Mouse (Mus musculus): Measurements from ENCODE around the gene Pds5b. TPM values are rescaled to one million over a fixed set of nuclear protein-coding genes. Genes with fewer than 3 reads are reported as not detected.
"Not testable (repeated sequence)": the region's sequence is repeated elsewhere in the genome, so short reads cannot be mapped to it uniquely, and the experiment has no call there.

The Pds5b gene
- total and polyA plus RNA-seq, 2 experiments: 1.6 to 16.2 TPM

DNA sequence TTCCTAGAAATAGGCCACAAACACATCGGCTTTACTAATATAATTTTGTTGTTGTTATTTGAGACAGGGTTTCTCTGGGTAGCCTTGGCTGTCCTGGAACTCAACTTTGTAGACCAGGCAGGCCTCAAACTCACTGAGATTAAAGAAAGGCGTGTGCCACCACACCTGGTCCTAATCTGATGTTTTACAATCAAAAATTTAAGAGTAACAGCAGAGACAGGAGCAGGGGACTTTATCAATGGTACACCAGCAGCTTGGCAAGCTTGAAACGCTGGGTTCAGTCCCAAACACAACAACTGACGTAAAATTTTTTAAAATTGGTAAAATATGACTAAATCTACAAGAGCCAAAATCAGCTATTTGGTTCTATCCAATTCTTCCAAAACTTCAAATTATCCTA, 28.6 kb upstream of the Pds5b start:
- Histone ChIP-seq H3K4me1 (ENCODE audit: control insufficient read depth, insufficient read depth, low read length) (no peaks in the 10 kb centered on the region), H3K27me3 (ENCODE audit: control insufficient read depth, insufficient read depth, low read length) (no peaks in the 10 kb centered on the region), H3K36me3 (ENCODE audit: control insufficient read depth, insufficient read depth, low read length) (peaks cover 46% of the 10 kb centered on the region), H3K79me2 (ENCODE audit: control insufficient read depth, insufficient read depth, low read length) (no peaks in the 10 kb centered on the region; the same call in 1 of the 2 replicates), H3K4me3 (ENCODE audit: insufficient read depth, low read depth, low read length) (no peak overlapping the region), H3K27ac (replicated peaks; ENCODE audit: insufficient read depth, low read depth, low read length) (no peak overlapping the region), H3K9ac (ENCODE audit: low read depth, low read length) (no peak overlapping the region)
- no peak for DNase-seq (ENCODE audit: extremely low read depth, low read depth, low spot score)
- TF ChIP-seq POLR2A (IDR thresholded peaks at IDR 0.05; ENCODE audit: extremely low read depth, insufficient read depth, low read length) (no peak), CTCF (IDR thresholded peaks at IDR 0.05; ENCODE audit: low read depth, low read length) (no peak)
- 98% methylated on average over 4 of the region's 4 CpGs for WGBS

DNA sequence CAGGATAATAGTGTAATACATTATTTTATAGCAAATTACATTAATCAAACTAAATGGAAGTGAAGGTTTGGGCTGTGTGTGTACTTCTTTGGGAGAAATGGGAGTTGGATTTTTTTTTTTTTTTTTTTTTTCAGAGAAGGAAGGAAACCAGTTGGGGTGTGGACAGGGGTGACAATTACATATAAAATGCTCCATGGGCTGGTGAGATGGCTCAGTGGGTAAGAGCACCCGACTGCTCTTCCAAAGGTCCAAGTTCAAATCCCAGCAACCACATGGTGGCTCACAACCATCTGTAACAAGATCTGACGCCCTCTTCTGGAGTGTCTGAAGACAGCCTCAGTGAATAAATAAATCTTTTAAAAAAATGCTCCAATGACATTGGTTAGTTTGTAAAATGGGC, 21.0 kb upstream of the Pds5b start:
- 83% methylated on average over 2 of the region's 2 CpGs for WGBS
- H3K4me1 ChIP-seq (ENCODE audit: control insufficient read depth, insufficient read depth, low read length): peaks cover 14% of the 10 kb centered on the region; the same call in 1 of the 2 replicates
- no peak for DNase-seq (ENCODE audit: extremely low read depth, low read depth, low spot score)
- peaks cover 7% of the 10 kb centered on the region; the same call in 1 of the 2 replicates for H3K79me2 ChIP-seq (ENCODE audit: control insufficient read depth, insufficient read depth, low read length)
- H3K27ac ChIP-seq (replicated peaks; ENCODE audit: insufficient read depth, low read depth, low read length): no peak overlapping the region
- peaks cover 19% of the 10 kb centered on the region for H3K36me3 ChIP-seq (ENCODE audit: control insufficient read depth, insufficient read depth, low read length)
- no peak overlapping the region for H3K4me3 ChIP-seq (ENCODE audit: insufficient read depth, low read depth, low read length)
- no peak for TF ChIP-seq CTCF (IDR thresholded peaks at IDR 0.05; ENCODE audit: low read depth, low read length)
- no peak for TF ChIP-seq POLR2A (IDR thresholded peaks at IDR 0.05; ENCODE audit: extremely low read depth, insufficient read depth, low read length)
- H3K27me3 ChIP-seq (ENCODE audit: control insufficient read depth, insufficient read depth, low read length): no peaks in the 10 kb centered on the region
- H3K9ac ChIP-seq (ENCODE audit: low read depth, low read length): no peak overlapping the region

DNA sequence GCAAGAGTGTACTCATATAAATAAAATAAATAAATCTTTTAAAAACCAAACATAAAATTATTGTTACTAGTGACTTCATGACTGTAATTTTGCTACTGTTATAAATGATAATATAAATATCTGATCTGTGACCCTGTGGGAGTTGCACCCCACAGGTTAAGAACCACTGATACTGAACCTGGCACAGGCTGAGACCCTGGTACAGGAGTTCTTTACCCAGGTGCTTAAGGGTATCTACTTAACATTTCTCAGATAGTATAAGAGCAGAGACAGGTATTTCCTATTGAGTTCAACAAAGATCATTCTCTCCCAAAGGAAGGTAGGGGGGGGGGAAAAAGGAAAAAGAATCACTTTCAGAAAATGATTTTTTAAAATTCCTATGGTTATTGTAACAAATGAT, 19.0 kb upstream of the Pds5b start:
- DNase-seq (ENCODE audit: extremely low read depth, low read depth, low spot score): no peak
- no peak overlapping the region for H3K9ac ChIP-seq (ENCODE audit: low read depth, low read length)
- H3K4me3 ChIP-seq (ENCODE audit: insufficient read depth, low read depth, low read length): no peak overlapping the region
- TF ChIP-seq POLR2A (IDR thresholded peaks at IDR 0.05; ENCODE audit: extremely low read depth, insufficient read depth, low read length) (no peak), CTCF (IDR thresholded peaks at IDR 0.05; ENCODE audit: low read depth, low read length) (no peak)
- H3K36me3 ChIP-seq (ENCODE audit: control insufficient read depth, insufficient read depth, low read length): peaks cover 8% of the 10 kb centered on the region
- peaks cover 11% of the 10 kb centered on the region; the same call in 1 of the 2 replicates for H3K79me2 ChIP-seq (ENCODE audit: control insufficient read depth, insufficient read depth, low read length)
- H3K27ac ChIP-seq (replicated peaks; ENCODE audit: insufficient read depth, low read depth, low read length): no peak overlapping the region
- H3K27me3 ChIP-seq (ENCODE audit: control insufficient read depth, insufficient read depth, low read length): no peaks in the 10 kb centered on the region
- H3K4me1 ChIP-seq (ENCODE audit: control insufficient read depth, insufficient read depth, low read length): peaks cover 26% of the 10 kb centered on the region

DNA sequence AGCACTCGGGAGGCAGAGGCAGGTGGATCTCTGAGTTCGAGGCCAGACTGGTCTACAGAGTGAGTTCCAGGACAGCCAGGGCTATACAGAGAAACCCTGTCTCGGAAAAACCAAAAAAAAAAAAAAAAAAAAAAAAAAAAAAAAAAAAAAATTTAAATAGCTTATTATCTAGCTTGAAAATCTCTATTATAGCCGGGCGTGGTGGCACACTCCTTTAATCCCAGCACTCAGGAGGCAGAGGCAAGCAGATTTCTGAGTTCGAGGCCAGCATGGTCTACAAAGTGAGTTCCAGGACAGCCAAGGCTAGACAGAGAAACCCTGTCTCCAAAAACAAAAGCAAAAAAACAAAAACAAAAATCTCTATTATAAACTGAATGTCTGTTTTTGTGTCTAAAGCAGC, 14.1 kb upstream of the Pds5b start:
- 88% methylated on average over 6 of the region's 6 CpGs for WGBS
- not testable (repeated sequence) for DNase-seq (ENCODE audit: extremely low read depth, low read depth, low spot score); H3K27ac ChIP-seq (replicated peaks; ENCODE audit: insufficient read depth, low read depth, low read length); H3K27me3 ChIP-seq (ENCODE audit: control insufficient read depth, insufficient read depth, low read length); H3K4me3 ChIP-seq (ENCODE audit: insufficient read depth, low read depth, low read length); H3K9ac ChIP-seq (ENCODE audit: low read depth, low read length)
- Histone ChIP-seq H3K79me2 (ENCODE audit: control insufficient read depth, insufficient read depth, low read length) (peaks cover 24% of the 10 kb centered on the region; the same call in 1 of the 2 replicates), H3K4me1 (ENCODE audit: control insufficient read depth, insufficient read depth, low read length) (peaks cover 26% of the 10 kb centered on the region), H3K36me3 (ENCODE audit: control insufficient read depth, insufficient read depth, low read length) (peaks cover 18% of the 10 kb centered on the region)

DNA sequence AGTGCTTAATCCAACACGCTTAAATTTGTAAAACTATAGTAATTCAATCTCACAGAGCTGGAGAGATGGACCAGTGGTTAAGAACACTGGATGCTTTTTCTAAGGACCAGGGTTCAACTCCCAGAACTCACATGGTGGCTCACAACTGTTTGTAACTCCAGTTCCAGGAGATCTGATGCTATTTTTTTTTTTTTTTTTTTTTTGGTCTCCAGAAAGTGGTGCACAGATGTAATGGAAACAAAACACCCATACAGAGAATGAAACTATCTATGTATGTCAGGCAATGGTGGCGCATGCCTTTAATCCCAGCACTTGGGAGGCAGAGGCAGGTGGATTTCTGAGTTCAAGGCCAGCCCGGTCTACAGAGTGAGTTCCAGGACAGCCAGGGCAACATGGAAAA, 13.2 kb upstream of the Pds5b start:
- 86% methylated on average over 3 of the region's 3 CpGs for WGBS
- not testable (repeated sequence) for H3K4me3 ChIP-seq (ENCODE audit: insufficient read depth, low read depth, low read length)

DNA sequence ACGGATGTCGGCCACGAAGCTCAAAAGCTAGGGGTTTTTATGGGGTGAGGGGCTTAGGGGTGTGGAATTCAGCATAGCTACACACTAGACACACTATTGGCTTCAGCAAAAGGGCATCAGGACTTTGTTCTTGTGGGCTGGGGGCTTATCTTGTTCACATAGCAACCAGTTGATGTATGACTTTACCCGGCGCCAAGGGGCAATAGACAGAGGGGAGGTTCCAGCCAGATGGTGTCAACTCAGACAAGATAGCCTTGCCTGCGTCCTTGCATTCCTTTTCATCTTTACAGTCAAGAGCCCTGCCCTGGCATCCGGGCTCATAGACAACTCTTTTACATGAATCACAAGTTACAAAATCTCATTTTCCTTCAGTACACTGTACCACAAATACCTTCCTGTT, 9.6 kb upstream of the Pds5b start:
- H3K4me3 ChIP-seq (ENCODE audit: insufficient read depth, low read depth, low read length); H3K9ac ChIP-seq (ENCODE audit: low read depth, low read length); H3K27me3 ChIP-seq (ENCODE audit: control insufficient read depth, insufficient read depth, low read length); H3K27ac ChIP-seq (replicated peaks; ENCODE audit: insufficient read depth, low read depth, low read length); DNase-seq (ENCODE audit: extremely low read depth, low read depth, low spot score): not testable (repeated sequence)
- peaks cover 21% of the 10 kb centered on the region; the same call in 1 of the 2 replicates for H3K79me2 ChIP-seq (ENCODE audit: control insufficient read depth, insufficient read depth, low read length)
- WGBS: 41% methylated on average over 7 of the region's 7 CpGs
- H3K36me3 ChIP-seq (ENCODE audit: control insufficient read depth, insufficient read depth, low read length): peaks cover 17% of the 10 kb centered on the region
- peaks cover 13% of the 10 kb centered on the region; the same call in 1 of the 2 replicates for H3K4me1 ChIP-seq (ENCODE audit: control insufficient read depth, insufficient read depth, low read length)

More for the DNA sequence above, 13.2 kb upstream of the Pds5b start:
- not testable (repeated sequence) for DNase-seq (ENCODE audit: extremely low read depth, low read depth, low spot score); H3K27ac ChIP-seq (replicated peaks; ENCODE audit: insufficient read depth, low read depth, low read length); H3K27me3 ChIP-seq (ENCODE audit: control insufficient read depth, insufficient read depth, low read length); H3K9ac ChIP-seq (ENCODE audit: low read depth, low read length)
- peaks cover 25% of the 10 kb centered on the region for H3K4me1 ChIP-seq (ENCODE audit: control insufficient read depth, insufficient read depth, low read length)
- H3K36me3 ChIP-seq (ENCODE audit: control insufficient read depth, insufficient read depth, low read length): peaks cover 18% of the 10 kb centered on the region
- peaks cover 26% of the 10 kb centered on the region; the same call in 1 of the 2 replicates for H3K79me2 ChIP-seq (ENCODE audit: control insufficient read depth, insufficient read depth, low read length)
